Mouse (Mus musculus): ENCODE measurements around the gene Nkx6-2. TPM values are rescaled to one million over a fixed set of nuclear protein-coding genes. Genes with fewer than 3 reads are reported as not detected.

The Nkx6-2 gene
- polyA plus RNA-seq, 1 experiment from 2014 or later = 0.12 TPM

DNA sequence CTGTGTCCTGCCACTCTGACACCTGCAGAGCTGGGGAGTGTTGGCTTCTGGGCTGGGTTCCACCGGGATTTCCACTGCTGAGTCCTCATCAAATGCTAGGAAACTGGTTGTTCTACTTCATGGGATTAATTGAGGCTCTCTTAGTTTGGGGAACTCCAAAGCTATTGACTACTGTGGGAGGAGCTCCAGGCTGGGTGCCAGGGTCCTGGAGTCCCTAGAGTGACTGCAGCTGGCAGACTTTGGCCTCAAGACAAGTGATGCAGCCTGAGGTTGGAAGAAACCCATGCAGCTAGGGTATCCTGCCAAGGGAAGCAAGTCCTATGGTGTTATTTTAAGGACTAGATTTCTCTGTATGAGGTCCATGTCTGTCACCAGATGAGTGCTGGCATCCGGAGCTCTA, 44.1 kb downstream of the Nkx6-2 start:
- no peak overlapping the region for H3K4me3 ChIP-seq
- no peak overlapping the region for H3K4me2 ChIP-seq
- no peak overlapping the region for H3K27ac ChIP-seq
- no peaks in the 10 kb centered on the region for H3K9me3 ChIP-seq
- no peak for ATAC-seq (ENCODE audit: insufficient number of reproducible peaks, low FRiP score, low TSS enrichment, low read depth)
- H3K27me3 ChIP-seq = no peaks in the 10 kb centered on the region
- WGBS = 78% methylated on average over 2 of the region's 2 CpGs
- H3K4me1 ChIP-seq = no peaks in the 10 kb centered on the region
- H3K9ac ChIP-seq = no peak overlapping the region
- peaks cover 42% of the 10 kb centered on the region for H3K36me3 ChIP-seq

DNA sequence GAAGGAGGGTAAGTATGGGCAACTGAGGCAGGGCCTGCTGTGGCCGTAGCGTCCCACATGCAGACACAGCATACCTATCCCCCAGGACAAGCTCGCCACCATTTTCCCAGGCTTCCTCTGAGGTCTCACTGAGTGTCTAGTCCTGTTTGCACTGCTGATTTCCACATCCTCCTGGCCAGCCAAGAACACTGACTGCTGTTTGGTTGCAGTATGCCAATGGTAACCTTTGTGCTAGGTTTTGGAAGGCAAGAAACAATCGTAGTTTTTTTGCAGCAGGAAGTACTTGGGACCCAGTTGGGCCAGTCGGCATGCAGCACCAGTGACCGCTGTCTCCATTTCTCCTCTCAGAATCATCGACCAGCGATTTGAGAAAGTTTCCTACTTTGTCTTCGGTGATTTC, 44.8 kb downstream of the Nkx6-2 start:
- peaks cover 44% of the 10 kb centered on the region for H3K36me3 ChIP-seq
- H3K9me3 ChIP-seq = no peaks in the 10 kb centered on the region
- H3K27me3 ChIP-seq = no peaks in the 10 kb centered on the region
- 91% methylated on average over 9 of the region's 9 CpGs for WGBS
- no peak overlapping the region for H3K27ac ChIP-seq
- no peak for ATAC-seq (ENCODE audit: insufficient number of reproducible peaks, low FRiP score, low TSS enrichment, low read depth)
- no peak overlapping the region for H3K9ac ChIP-seq
- no peaks in the 10 kb centered on the region for H3K4me1 ChIP-seq
- no peak overlapping the region for H3K4me3 ChIP-seq
- H3K4me2 ChIP-seq = no peak overlapping the region

DNA sequence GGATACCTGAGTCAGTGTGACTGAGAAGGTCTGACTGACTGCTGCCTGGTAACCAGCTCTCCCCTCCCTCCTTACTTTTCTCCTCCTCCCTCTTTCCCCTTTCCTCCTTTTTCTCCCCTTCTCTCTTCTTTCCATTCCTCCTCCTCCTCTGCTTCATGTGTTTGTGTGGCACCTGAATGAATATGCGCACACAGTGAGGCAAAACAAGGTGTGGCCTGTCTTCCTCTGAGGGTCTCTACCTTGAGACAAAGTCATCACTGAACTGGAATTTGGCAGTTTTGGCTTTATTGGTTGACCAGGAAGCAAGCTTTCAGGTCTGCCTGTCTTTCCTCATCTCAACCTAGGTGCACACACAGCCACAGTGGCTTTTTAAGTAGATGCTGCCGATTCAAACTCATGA, 45.8 kb downstream of the Nkx6-2 start:
- H3K4me2 ChIP-seq = no peak overlapping the region
- no peak overlapping the region for H3K4me3 ChIP-seq
- peaks cover 40% of the 10 kb centered on the region for H3K36me3 ChIP-seq
- no peaks in the 10 kb centered on the region for H3K4me1 ChIP-seq
- no peaks in the 10 kb centered on the region for H3K9me3 ChIP-seq
- no peak for ATAC-seq (ENCODE audit: insufficient number of reproducible peaks, low FRiP score, low TSS enrichment, low read depth)
- no peak overlapping the region for H3K27ac ChIP-seq
- H3K27me3 ChIP-seq = no peaks in the 10 kb centered on the region
- 97% methylated on average over 2 of the region's 2 CpGs for WGBS
- H3K9ac ChIP-seq = no peak overlapping the region

DNA sequence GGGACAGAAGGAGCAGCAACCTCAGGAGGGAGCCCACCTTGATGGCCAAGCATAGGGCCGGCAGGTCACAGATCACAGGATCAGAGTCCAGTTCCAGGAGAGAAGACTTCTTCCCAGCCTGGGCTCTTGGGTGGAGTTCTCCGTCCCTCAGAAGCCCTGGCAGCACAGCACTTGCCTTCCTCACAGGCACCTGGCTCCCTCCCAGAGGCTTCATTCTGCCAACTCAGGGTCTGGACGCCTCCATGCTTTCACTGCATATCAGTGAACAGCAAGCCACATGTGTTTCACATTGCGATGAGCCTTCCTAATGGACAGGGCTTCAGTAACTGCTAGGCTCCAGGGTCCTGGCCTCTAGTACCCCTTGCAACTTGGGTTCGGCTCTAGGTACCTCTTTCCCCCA, 46.3 kb downstream of the Nkx6-2 start:
- no peak overlapping the region for H3K4me3 ChIP-seq
- no peaks in the 10 kb centered on the region for H3K27me3 ChIP-seq
- no peak for ATAC-seq (ENCODE audit: insufficient number of reproducible peaks, low FRiP score, low TSS enrichment, low read depth)
- 69% methylated on average over 5 of the region's 5 CpGs for WGBS
- no peak overlapping the region for H3K9ac ChIP-seq
- H3K9me3 ChIP-seq = no peaks in the 10 kb centered on the region
- H3K36me3 ChIP-seq = peaks cover 37% of the 10 kb centered on the region; the same call in 1 of the 2 replicates
- no peak overlapping the region for H3K4me2 ChIP-seq
- H3K27ac ChIP-seq = no peak overlapping the region
- H3K4me1 ChIP-seq = no peaks in the 10 kb centered on the region

DNA sequence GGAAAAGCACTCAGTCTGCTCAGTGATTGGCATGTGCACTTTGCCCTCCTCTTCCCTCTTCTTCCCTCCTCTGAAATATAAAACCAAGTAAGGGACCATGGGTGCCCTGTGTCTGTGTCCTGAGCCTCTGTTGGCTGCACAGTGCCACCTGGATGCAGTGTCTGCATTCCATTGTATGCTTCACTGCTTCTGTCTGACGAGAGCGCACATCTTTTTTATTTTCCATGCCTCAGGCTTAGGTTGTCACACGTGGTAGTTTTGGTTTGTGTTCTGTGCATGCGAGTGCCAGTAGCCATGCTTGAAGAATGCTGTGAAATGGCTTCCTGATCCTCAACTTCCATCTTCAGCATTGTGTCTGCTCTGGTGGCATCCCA, 51.2 kb downstream of the Nkx6-2 start:
- H3K36me3 ChIP-seq = peaks cover 26% of the 10 kb centered on the region
- no peaks in the 10 kb centered on the region for H3K4me1 ChIP-seq
- H3K4me3 ChIP-seq = no peak overlapping the region
- H3K27me3 ChIP-seq = no peaks in the 10 kb centered on the region
- no peak for ATAC-seq (ENCODE audit: insufficient number of reproducible peaks, low FRiP score, low TSS enrichment, low read depth)
- no peak overlapping the region for H3K4me2 ChIP-seq
- 63% methylated on average over 4 of the region's 4 CpGs for WGBS
- no peak overlapping the region for H3K27ac ChIP-seq
- H3K9ac ChIP-seq = no peak overlapping the region
- H3K9me3 ChIP-seq = no peaks in the 10 kb centered on the region

DNA sequence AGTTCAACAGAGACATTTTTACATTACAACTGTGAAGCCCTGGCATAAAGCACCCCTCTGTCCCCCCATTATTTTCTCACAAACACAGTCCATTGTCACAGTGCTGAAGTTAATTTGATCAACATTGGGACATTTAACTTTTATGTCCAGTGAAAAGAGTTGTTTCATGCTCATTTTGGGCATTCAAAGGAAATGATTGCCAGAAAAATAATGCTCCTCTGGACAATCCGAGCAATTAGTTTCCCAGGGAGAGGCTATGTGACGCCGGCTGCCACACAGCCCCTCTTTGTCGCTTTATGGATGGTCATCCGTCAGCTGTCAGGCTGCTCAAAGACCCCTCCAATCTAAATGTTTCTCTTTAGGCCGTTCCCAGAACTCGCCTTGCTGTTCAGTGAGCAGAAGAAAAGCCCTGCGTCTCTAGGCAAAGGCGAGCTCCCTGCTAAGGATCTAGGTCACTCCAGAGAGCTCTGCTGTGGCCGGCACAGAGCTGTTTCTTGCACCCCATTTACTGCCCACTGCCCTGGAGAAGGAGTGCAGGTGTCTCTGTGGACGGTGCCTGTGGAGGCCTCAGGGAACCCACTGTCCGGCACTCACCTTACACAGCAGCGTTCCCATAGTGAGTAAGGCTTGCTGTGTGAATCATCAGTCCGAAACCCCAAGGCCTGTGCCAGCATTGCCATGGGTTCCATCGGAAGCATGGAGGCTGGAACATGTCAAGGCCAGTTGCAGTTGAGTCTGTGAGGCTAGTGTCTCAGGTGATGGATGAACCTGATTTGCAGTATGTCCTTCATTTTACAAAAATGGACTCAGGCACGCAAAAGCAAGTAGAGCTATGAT, 51.8 kb downstream of the Nkx6-2 start:
- Histone ChIP-seq H3K4me2 (no peak overlapping the region), H3K9ac (no peak overlapping the region), H3K9me3 (no peaks in the 10 kb centered on the region), H3K27me3 (no peaks in the 10 kb centered on the region), H3K4me1 (no peaks in the 10 kb centered on the region), H3K36me3 (peaks cover 30% of the 10 kb centered on the region), H3K4me3 (no peak overlapping the region), H3K27ac (no peak overlapping the region)
- ATAC-seq (ENCODE audit: insufficient number of reproducible peaks, low FRiP score, low TSS enrichment, low read depth) = no peak
- 47% methylated on average over 16 of the region's 16 CpGs for WGBS

Other genes starting within 250 kb of the Nkx6-2 start
- gene Inpp5a, start 193.7 kb downstream of the Nkx6-2 start, polyA plus RNA-seq (2015; fragmentation: Nextera tagmentation; extraction: Ambion mirVana) = 21.1 and 28.5 TPM in 2 replicates
- 0.24 and 0.26 TPM in 2 replicates for gene Cfap46, start 101.0 kb upstream of the Nkx6-2 start, polyA plus RNA-seq (2015; fragmentation: Nextera tagmentation; extraction: Ambion mirVana)